Mouse (Mus musculus): ENCODE measurements at regions not wholly inside any gene's neighbourhood (a gene's known extent, or its start where the extent isn't known, plus 50 kb on each side); places are given as distances from the start of the nearest gene placed in this dataset.

DNA sequence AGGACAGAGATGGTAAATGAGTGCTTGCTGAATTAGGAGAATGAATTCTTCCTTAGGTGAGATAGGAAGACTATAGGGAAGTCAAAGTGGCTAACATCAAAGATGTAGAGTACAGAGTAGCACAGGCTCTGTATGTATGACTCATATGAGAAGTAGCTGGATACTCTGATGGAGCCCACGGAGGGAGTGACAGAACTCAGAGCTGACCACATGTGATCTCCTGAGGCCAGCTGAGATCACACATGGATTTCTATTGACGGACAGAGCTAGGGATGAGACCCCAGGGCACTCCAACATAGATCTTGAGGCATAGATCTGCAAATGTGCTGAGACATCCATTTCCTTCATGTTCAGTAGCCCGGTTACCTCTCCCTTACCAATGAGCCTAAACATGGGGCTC, 66.0 kb downstream of the Cops8 start:
- in situ Hi-C loops (cut with MboI; ENCODE audit: low pct_unique_long_range_greater_than_20kb) = no loop called here
- ChIA-PET CTCF (interaction anchor here (1.0 to 1.1 kb wide), 2 partner anchors 63 to 173 kb away, joined by 4 read pairs; no protein-coding TSS in a partner anchor), POLR2A (no interaction called here)
- peaks cover 9% of the 10 kb centered on the region for H3K27me3 ChIP-seq
- DNase-seq (ENCODE audit: low read depth, low spot score) (no peak), ATAC-seq (no peak)
- TF ChIP-seq CTCF (IDR thresholded peaks at IDR 0.05) = no peak

GRCm38 (mm10) chr1:90669237-90669636, 66.5 kb downstream of the Cops8 start:
- ATAC-seq = no peak
- peaks cover 12% of the 10 kb centered on the region for H3K27me3 ChIP-seq
- POLR2A ChIA-PET = no interaction called here
- CTCF ChIA-PET = interaction anchor here (1.0 to 1.1 kb wide), 2 partner anchors 63 to 172 kb away, joined by 4 read pairs; no protein-coding TSS in a partner anchor
- no peak for DNase-seq (ENCODE audit: low read depth, low spot score)
- TF ChIP-seq CTCF (IDR thresholded peaks at IDR 0.05) = no peak
- in situ Hi-C loops (cut with MboI; ENCODE audit: low pct_unique_long_range_greater_than_20kb) = no loop called here

- ChIA-PET POLR2A (no interaction called here), CTCF (interaction anchor here (1.5 kb wide), 1 partner anchor 18 kb away, joined by 3 read pairs; no protein-coding TSS in a partner anchor)
- in situ Hi-C loops (cut with MboI; ENCODE audit: low pct_unique_long_range_greater_than_20kb) = no loop called here
- peaks cover 12% of the 10 kb centered on the region for H3K27me3 ChIP-seq
- no peak for TF ChIP-seq CTCF (IDR thresholded peaks at IDR 0.05)
- DNase-seq (ENCODE audit: low read depth, low spot score) = no peak
- ATAC-seq = no peak
Observed at GRCm38 (mm10) chr1:90670346-90670745, 67.6 kb downstream of the Cops8 start.

GRCm38 (mm10) chr1:90673751-90674150, 71.0 kb downstream of the Cops8 start:
- peaks cover 12% of the 10 kb centered on the region for H3K27me3 ChIP-seq
- ChIA-PET POLR2A (no interaction called here), CTCF (no interaction called here)
- DNase-seq (ENCODE audit: low read depth, low spot score) (no peak), ATAC-seq (no peak)
- in situ Hi-C loops (cut with MboI; ENCODE audit: low pct_unique_long_range_greater_than_20kb) = no loop called here
- TF ChIP-seq CTCF (IDR thresholded peaks at IDR 0.05) = no peak

- peaks cover 12% of the 10 kb centered on the region for H3K27me3 ChIP-seq
- ChIA-PET POLR2A (no interaction called here), CTCF (no interaction called here)
- DNase-seq (ENCODE audit: low read depth, low spot score) = no peak
- no peak for TF ChIP-seq CTCF (IDR thresholded peaks at IDR 0.05)
- in situ Hi-C loops (cut with MboI; ENCODE audit: low pct_unique_long_range_greater_than_20kb) = no loop called here
- ATAC-seq = no peak
Observed at GRCm38 (mm10) chr1:90676192-90677006, 73.6 kb downstream of the Cops8 start.

GRCm38 (mm10) chr1:90677188-90677587, 74.4 kb downstream of the Cops8 start:
- H3K27me3 ChIP-seq = peaks cover 12% of the 10 kb centered on the region
- no peak for ATAC-seq
- no peak for TF ChIP-seq CTCF (IDR thresholded peaks at IDR 0.05)
- DNase-seq (ENCODE audit: low read depth, low spot score) = no peak
- ChIA-PET CTCF (no interaction called here), POLR2A (no interaction called here)
- in situ Hi-C loops (cut with MboI; ENCODE audit: low pct_unique_long_range_greater_than_20kb) = no loop called here

- POLR2A ChIA-PET = no interaction called here
- in situ Hi-C loops (cut with MboI; ENCODE audit: low pct_unique_long_range_greater_than_20kb) = no loop called here
- DNase-seq (ENCODE audit: low read depth, low spot score) (no peak), ATAC-seq (no peak)
- peaks cover 12% of the 10 kb centered on the region for H3K27me3 ChIP-seq
- TF ChIP-seq CTCF (IDR thresholded peaks at IDR 0.05) = no peak
- CTCF ChIA-PET = no interaction called here
Observed at GRCm38 (mm10) chr1:90677651-90678201, 74.9 kb downstream of the Cops8 start.

GRCm38 (mm10) chr1:90678416-90678815, 75.6 kb downstream of the Cops8 start:
- no peak for DNase-seq (ENCODE audit: low read depth, low spot score)
- no peak for TF ChIP-seq CTCF (IDR thresholded peaks at IDR 0.05)
- in situ Hi-C loops (cut with MboI; ENCODE audit: low pct_unique_long_range_greater_than_20kb) = no loop called here
- CTCF ChIA-PET = no interaction called here
- peaks cover 6% of the 10 kb centered on the region for H3K27me3 ChIP-seq
- ATAC-seq = no peak
- POLR2A ChIA-PET = no interaction called here

DNA sequence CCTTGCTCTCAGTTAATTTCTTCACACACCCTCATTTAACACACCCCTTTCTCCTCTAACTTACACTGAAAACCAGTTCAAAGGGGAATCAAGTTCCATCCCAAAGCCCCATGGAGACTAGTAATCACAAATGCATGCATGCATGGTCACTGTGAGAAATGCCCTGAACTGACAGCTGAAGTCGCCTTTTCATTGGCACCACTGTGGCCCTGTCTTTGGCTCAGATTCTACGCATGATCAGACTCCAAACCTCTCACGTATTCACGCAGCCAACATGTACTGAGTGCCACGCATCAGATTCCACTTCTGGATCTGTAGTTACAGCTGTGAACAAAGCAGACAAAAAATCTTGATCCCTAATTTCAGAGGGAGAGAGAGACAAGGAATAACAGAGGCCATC, 85.3 kb downstream of the Cops8 start:
- ATAC-seq (no peak), DNase-seq (ENCODE audit: low read depth, low spot score) (no peak)
- ChIA-PET POLR2A (no interaction called here), CTCF (no interaction called here)
- in situ Hi-C loops (cut with MboI; ENCODE audit: low pct_unique_long_range_greater_than_20kb) = no loop called here
- TF ChIP-seq CTCF (IDR thresholded peaks at IDR 0.05) = no peak
- no peaks in the 10 kb centered on the region for H3K27me3 ChIP-seq

DNA sequence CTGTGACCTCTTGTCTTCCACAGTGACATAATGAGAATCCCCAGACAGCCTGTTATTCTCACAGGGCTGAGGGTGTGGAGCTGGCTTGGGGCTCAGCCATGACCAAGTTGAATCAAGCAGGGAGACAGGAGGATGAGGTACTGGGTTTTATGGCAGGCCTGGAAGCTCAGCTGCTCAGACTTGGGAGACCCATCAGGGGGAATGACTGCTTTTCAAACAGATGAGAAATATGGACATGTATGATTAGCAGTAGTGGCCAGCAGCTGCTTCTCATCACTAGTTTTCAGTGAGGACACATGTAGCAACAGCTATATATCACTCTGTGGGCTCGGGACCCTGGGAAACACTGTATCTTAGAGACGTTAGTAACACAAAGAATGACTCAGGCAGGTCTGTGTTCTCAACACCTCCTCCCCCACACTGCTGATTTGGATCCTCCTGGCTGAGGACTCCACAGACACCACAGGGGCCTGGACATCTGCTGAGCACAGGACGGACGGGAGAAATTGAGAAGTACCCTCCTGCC, 87.9 kb downstream of the Cops8 start:
- ChIA-PET POLR2A (no interaction called here), CTCF (no interaction called here)
- ATAC-seq = no peak
- no peak for DNase-seq (ENCODE audit: low read depth, low spot score)
- no peaks in the 10 kb centered on the region for H3K27me3 ChIP-seq
- in situ Hi-C loops (cut with MboI; ENCODE audit: low pct_unique_long_range_greater_than_20kb) = no loop called here
- no peak for TF ChIP-seq CTCF (IDR thresholded peaks at IDR 0.05)

DNA sequence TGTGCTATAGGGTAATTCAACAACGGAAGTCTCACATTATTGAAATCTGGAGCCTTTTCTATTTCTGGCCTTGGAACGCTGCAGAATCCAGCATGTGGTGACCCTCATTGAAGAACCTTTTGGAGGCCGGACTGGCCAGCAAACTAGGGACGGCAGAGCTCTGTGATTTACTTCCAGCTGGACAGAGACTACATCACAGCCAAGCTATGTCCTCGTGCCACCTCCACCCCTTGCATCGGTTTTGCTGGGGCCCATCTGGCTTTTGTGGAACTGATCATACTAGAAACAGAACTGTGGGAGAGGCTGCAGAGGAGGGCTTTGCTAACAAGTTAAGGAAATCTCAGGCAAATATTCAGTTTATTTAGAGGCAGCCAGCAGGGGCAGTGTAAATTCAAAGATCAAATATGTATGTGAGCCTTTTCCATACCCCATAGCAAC, 88.4 kb downstream of the Cops8 start:
- no peak for DNase-seq (ENCODE audit: low read depth, low spot score)

More for the DNA sequence above, 88.4 kb downstream of the Cops8 start:
- in situ Hi-C loops (cut with MboI; ENCODE audit: low pct_unique_long_range_greater_than_20kb) = no loop called here
- no peaks in the 10 kb centered on the region for H3K27me3 ChIP-seq
- ChIA-PET POLR2A (no interaction called here), CTCF (no interaction called here)
- ATAC-seq = no peak
- TF ChIP-seq CTCF (IDR thresholded peaks at IDR 0.05) = no peak
